Comparison of ENCODE assay signal across 15 mouse cellular contexts in the genomic region with DNA sequence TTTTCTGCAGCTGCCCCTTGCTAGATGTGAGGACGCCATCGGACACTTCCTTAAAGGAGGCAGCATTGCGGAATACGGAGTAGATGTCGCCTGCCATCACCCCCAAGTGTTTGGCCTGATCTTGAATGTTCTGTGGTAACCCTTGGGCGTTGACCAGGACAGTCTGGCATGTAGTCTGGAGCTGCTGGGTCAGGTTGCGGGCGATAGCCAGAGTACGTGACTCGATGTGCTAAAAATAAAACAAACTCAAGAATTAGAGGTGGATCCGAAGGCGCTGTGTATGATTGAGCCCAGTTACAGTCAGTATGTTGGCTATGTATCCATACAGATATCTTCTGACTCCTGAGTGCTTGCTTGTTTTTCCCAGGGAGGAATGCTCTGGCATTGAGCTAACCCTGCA. TPM values are rescaled to one million over a fixed set of nuclear protein-coding genes. Genes with fewer than 3 reads are reported as not detected.
DNase-seq lines count a peak whose midpoint lies in the region; ATAC-seq and TF ChIP-seq lines count a peak whose summit lies in the region.
"Had no signal": no experiment of that assay in that cellular context is flagged by ENCODE, and none has a peak within 500 bp of the region (broad histone marks: within the 10 kb centered on the region; RNA-seq: fewer than 3 reads in every experiment).

No protein-coding gene starts in this region.

- no peak overlapping the region; the same call in 1 of the 2 replicates for H3K4me2 ChIP-seq in heart, embryonic 11.5 days
- H3K4me2 ChIP-seq in forebrain, embryonic 14.5 days (ENCODE audit: low read length), result no peak overlapping the region
- H3K4me2 ChIP-seq: kidney, embryonic 15.5 days; liver, embryonic 12.5 days; neural tube, embryonic 12.5 days had no signal

- 0 out of 2 replicates have a peak, but pooled peaks cover 4% of the 10 kb centered on the region for H3K4me1 ChIP-seq in heart, embryonic 11.5 days (ENCODE audit: control insufficient read depth, insufficient read depth, low read length)
- no peaks in the 10 kb centered on the region for H3K4me1 ChIP-seq in forebrain, embryonic 14.5 days (ENCODE audit: control insufficient read depth, insufficient read depth, low read length)
- H3K4me1 ChIP-seq: kidney, embryonic 15.5 days; neural tube, embryonic 12.5 days had no signal

- H3K9me3 ChIP-seq in heart, embryonic 11.5 days (replicated peaks; ENCODE audit: control insufficient read depth, low read length), result 0 out of 2 replicates have a peak, but pooled peaks cover 2% of the 10 kb centered on the region
- no peaks in the 10 kb centered on the region for H3K9me3 ChIP-seq in forebrain, embryonic 14.5 days (replicated peaks; ENCODE audit: control insufficient read depth, low read length)
- H3K9me3 ChIP-seq: kidney, embryonic 15.5 days had no signal

- H3K9ac ChIP-seq in heart, embryonic 11.5 days (ENCODE audit: low read depth, low read length), result no peak overlapping the region
- H3K9ac ChIP-seq in forebrain, embryonic 14.5 days (ENCODE audit: low read length), result no peak overlapping the region
- H3K9ac ChIP-seq: kidney, embryonic 15.5 days; liver, embryonic 12.5 days; neural tube, embryonic 12.5 days had no signal

- WGBS in heart, embryonic 11.5 days (ENCODE audit: insufficient replicate concordance), result 75% methylated on average over 12 of the region's 12 CpGs
- 97% methylated on average over 12 of the region's 12 CpGs for WGBS in forebrain, embryonic 14.5 days

- peak overlapping the region; percentile 91 for H3K27ac ChIP-seq in gastrocnemius, adult 2 months
- H3K27ac ChIP-seq in heart, embryonic 11.5 days (ENCODE audit: low read depth, low read length), result 0 out of 2 replicates have a peak overlapping the region, but pooled peaks have one; percentile 35
- H3K27ac ChIP-seq in forebrain, embryonic 14.5 days (ENCODE audit: low read depth, low read length), result no peak overlapping the region
- H3K27ac ChIP-seq: kidney, embryonic 15.5 days; neural tube, embryonic 12.5 days had no signal

- DNase-seq in NIH3T3 (ENCODE audit: low read depth), result peak; percentile 24
- DNase-seq in gastrocnemius, adult 2 months, result peak; percentile 88
- DNase-seq in heart, postnatal 4 days, result peak; percentile 54
- DNase-seq in layer of hippocampus, postnatal 10 days (ENCODE audit: low spot score in 2 of 2), result no peak
- no peak for DNase-seq in frontal cortex, adult 2 months (ENCODE audit: extremely low spot score in 1 of 2, low spot score in 1 of 2)
- DNase-seq in forebrain, embryonic 14.5 days (ENCODE audit: low spot score), result no peak
- DNase-seq in kidney, adult 11 months, result no peak
- DNase-seq: cerebellum, adult 2 months; thymus, postnatal 25 days had no signal

- intact Hi-C loops in gastrocnemius, adult 2 months (cut with DNase I), result loop anchor here (5.0 kb wide), 1 partner anchor 90 kb away; a partner anchor contains a TSS

- no peak for TF ChIP-seq CTCF in gastrocnemius, adult 2 months (IDR thresholded peaks at IDR 0.05)

- no peak; the same call in 1 of the 2 replicates for ATAC-seq in heart, embryonic 11.5 days (replicated peaks; ENCODE audit: insufficient number of reproducible peaks, low FRiP score, low TSS enrichment)
- ATAC-seq in forebrain, embryonic 14.5 days, result no peak
- ATAC-seq: hindbrain, embryonic 16.5 days; liver, embryonic 12.5 days had no signal

- peak overlapping the region; percentile 33; the same call in 1 of the 2 replicates for H3K4me3 ChIP-seq in gastrocnemius, adult 2 months
- H3K4me3 ChIP-seq in heart, embryonic 11.5 days (ENCODE audit: low read depth, low read length), result no peak overlapping the region
- no peak overlapping the region for H3K4me3 ChIP-seq in forebrain, embryonic 14.5 days (ENCODE audit: low read depth, low read length)
- H3K4me3 ChIP-seq: erythroblast, embryonic 14.5 days; kidney, embryonic 15.5 days; liver, embryonic 12.5 days; neural tube, embryonic 12.5 days had no signal

- H3K36me3 ChIP-seq in heart, embryonic 11.5 days (ENCODE audit: control insufficient read depth, insufficient read depth, low read length), result peaks cover 30% of the 10 kb centered on the region
- peaks cover 44% of the 10 kb centered on the region for H3K36me3 ChIP-seq in forebrain, embryonic 14.5 days (ENCODE audit: control insufficient read depth, insufficient read depth, low read length)

- no peaks in the 10 kb centered on the region for H3K27me3 ChIP-seq in heart, embryonic 11.5 days (ENCODE audit: control insufficient read depth, insufficient read depth, low read length)
- H3K27me3 ChIP-seq in forebrain, embryonic 14.5 days (replicated peaks; ENCODE audit: control insufficient read depth, insufficient read depth, low read length), result no peaks in the 10 kb centered on the region
- H3K27me3 ChIP-seq: kidney, embryonic 15.5 days; liver, embryonic 12.5 days; neural tube, embryonic 12.5 days had no signal

RNA-seq across cellular contexts. Expression of a gene that starts 12.7 kb away (rescaled TPM):
- 10 to 100 TPM; 32.4 to 60.2 TPM for total RNA-seq in gastrocnemius, adult 2 months (2021)
- 65.4 and 70.4 TPM in 2 replicates for polyA plus RNA-seq in heart, embryonic 11.5 days (2014; fragmentation: Nextera tagmentation; extraction: Ambion mirVana)
- 100 to 1,000 TPM in 1 of 2 experiments, 10 to 100 TPM in 1; 99.8 to 104 TPM for total RNA-seq in heart, postnatal 4 days (2021)
- 10 to 100 TPM; 17.3 to 18.0 TPM for total RNA-seq in layer of hippocampus, postnatal 10 days (2021)
- 18.9 and 19.9 TPM in 2 replicates for polyA plus RNA-seq in frontal cortex, adult 2 months (2012; rRNA removed)
- 49.4 and 58.5 TPM in 2 replicates for polyA plus RNA-seq in forebrain, embryonic 14.5 days (2014; fragmentation: Nextera tagmentation; extraction: Ambion mirVana)

RNA-seq across cellular contexts. Expression of a gene that starts 45.3 kb away (rescaled TPM):
- total RNA-seq in gastrocnemius, adult 2 months (2021), result 1 to 10 TPM; 5.0 to 5.3 TPM
- 15.5 and 16.2 TPM in 2 replicates for polyA plus RNA-seq in heart, embryonic 11.5 days (2014; fragmentation: Nextera tagmentation; extraction: Ambion mirVana)
- total RNA-seq in heart, postnatal 4 days (2021), result 10 to 100 TPM; 11.9 to 15.4 TPM
- total RNA-seq in layer of hippocampus, postnatal 10 days (2021), result 1 to 10 TPM; 7.3 to 8.5 TPM
- polyA plus RNA-seq in frontal cortex, adult 2 months (2012; rRNA removed), result 3.8 and 3.9 TPM in 2 replicates
- polyA plus RNA-seq in forebrain, embryonic 14.5 days (2014; fragmentation: Nextera tagmentation; extraction: Ambion mirVana), result 11.5 and 12.7 TPM in 2 replicates

Comparison
In these comparisons a context has a peak if more than half of its experiments do, and no peak if none do; other contexts are left out.
1. DNase-seq: peak in NIH3T3 (single experiment), gastrocnemius, adult 2 months (single experiment) and heart, postnatal 4 days (single experiment); none in layer of hippocampus, postnatal 10 days (0 of 2), frontal cortex, adult 2 months (0 of 2), forebrain, embryonic 14.5 days (single experiment) and kidney, adult 11 months (single experiment).